Mouse (Mus musculus): Measurements from ENCODE around the gene Ptpn13. TPM values are rescaled to one million over a fixed set of nuclear protein-coding genes. Genes with fewer than 3 reads are reported as not detected.

Gene Ptpn13
- polyA plus RNA-seq, 1 experiment = 25.9 TPM

DNA sequence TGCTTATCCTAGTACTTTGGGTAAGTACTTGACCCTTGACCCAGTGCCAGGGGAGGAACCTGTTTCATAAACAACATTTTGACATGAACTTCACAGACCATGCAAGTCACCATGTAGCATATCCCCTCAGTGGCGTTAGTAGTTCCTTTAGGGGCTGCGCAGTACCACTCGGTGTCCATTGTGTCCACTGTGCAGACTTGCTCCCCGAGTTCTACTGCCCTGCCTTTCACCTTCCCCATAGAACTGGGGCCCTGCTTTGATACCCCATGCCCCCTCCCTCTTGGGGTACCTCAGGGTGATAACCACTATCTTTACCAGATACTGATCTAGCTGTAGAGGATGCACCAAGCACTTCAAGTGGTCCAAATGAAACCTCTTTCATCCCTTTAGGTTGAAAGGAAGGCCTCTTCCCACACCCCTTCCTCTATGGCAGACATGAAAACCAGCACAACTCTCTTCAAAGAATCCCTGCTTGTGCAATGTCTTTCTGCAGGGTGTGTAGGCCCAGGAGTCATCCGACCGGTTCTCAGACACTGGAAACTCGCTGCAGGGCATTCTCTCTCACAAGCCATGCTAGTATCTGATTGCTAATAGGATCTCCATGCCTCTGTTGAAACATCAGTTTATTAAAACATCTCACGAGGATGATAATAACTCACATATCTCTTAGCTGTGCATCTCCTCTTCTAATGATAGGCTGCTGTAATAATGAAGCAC, 34.1 kb downstream of the Ptpn13 start:
- DNase-seq (ENCODE audit: low read depth) = peak; percentile 85

DNA sequence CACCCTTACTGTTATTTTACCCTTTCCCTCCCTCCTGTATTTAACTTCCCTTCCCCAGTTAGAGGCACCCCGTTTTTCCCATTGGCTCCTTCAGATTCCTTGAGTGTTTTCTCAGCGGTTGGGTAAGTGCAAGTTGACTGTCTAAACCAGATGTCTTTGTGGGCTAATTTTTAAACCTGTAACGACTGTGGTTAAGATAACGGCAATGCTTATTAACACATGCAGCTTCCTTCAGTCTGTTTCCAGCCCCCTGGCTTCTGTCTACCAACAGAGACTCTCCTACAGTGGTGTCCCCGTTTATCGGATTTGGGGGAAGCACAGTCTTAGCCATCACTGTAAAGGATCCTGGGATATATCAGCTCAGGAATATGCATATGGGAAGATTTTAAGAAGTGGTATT, 35.9 kb downstream of the Ptpn13 start:
- DNase-seq (ENCODE audit: low read depth) = no peak

DNA sequence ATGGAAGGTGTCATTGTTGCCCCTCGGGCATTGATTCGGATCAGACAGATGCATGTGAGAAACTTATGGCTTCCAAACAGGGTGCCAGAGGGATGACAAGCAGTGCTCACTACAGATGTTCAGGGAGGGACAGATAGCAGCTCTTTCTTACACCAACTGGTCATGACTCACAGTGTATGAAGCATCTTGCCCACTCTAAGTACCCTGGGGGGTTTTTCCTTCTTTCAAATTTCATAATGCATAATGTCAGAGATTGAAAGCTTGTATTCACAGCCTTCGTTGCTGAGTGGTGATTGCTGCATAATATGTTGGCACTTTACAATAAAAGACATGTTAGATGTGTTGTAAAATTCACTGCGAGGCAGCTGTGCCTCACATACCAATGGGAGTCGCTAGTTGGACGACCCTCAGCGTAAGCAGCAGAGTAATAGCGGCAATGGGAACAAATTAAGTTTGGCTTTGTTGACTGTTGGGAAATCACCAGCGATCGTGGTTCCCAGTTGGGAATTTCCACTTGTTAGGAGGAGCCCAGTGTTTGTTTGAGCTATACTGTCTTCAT, 38.7 kb downstream of the Ptpn13 start:
- DNase-seq (ENCODE audit: low read depth) = peak; percentile 76

DNA sequence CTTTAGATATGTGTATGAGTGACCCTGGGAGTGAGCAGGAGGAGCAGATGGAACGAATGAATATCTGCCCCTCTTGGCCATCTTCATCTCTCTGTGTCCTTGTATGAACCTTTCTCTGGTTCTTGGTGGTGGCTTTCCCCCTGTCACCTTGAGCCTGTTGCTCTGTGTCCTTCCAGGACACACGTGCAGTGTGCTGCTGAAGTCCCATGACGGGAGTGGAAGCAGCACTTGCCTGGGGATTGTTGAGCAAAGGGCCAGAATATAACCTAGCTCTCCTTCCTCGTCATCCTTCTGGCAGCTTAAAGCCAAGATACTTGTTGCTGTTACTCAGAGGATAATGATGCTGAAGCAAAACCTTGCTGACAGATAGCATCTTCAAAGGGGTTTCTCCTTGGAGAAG, 39.3 kb downstream of the Ptpn13 start:
- no peak for DNase-seq (ENCODE audit: low read depth)

DNA sequence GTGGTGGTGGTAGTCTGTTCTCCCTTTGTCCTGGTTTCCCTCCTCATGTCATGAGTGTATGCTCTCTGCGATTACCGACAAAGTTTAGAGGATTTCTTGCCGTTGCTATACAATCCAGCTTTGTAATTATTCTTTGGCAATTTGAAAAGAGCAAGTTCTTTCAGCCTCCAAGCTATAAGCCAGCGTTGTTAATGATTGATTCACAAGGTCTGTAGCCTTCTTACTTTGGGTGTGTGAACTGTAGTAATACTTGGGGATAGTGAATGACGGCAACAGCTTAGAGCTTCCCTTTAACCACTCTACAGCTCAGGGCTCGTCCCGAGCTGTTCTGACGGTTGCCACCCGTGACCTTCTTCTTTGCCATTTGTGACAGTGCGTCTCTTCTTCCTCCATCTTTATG, 39.8 kb downstream of the Ptpn13 start:
- DNase-seq (ENCODE audit: low read depth) = no peak

DNA sequence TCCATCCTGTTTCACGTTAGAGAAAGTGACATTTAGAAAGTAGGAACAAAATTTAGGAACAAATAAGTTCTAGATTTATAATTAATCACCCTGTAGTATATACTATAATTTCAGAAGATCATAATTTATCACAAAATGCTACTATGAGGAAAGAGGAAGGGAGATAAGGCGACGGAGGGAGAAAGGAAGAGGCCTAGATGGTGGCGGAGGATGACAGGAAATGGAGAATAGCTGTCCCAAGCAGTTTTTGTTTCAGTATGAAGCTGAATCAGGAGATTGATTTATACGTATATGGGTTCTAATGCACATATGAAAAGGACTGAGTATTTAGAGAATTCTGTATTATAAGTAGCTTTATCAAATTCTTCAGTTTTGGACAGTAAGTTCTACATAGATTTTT, 47.7 kb downstream of the Ptpn13 start:
- no peak for DNase-seq (ENCODE audit: low read depth)

DNA sequence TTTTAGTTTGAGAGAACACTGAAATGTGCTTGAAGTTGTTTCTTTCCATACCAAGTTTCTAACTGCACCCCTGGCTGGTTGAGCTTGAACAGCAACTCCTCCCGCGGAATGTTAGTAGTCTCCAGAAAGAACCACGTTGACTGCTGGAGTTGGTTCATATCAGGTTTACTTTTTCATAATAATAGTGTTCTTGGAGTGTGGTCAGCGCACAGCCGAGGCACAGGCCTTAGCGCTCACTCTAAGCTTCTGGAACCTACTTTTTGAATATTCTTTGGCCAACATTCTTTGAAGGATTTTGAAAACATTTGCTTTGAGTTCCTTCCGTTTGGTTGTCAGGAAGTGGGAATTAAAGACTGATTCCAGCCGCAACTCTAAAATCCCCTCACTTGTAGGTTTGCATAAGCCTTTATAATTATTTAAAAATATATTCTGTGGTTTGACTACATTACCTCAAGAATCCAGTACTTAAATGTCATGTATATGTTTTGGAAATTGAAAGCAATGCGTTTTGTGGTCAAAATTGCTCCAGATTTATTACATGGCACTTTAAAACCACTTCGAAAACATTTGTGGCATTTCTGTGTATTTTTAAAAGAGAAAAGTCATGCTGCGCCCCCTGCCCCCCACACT, 48.6 kb downstream of the Ptpn13 start:
- no peak for DNase-seq (ENCODE audit: low read depth)

DNA sequence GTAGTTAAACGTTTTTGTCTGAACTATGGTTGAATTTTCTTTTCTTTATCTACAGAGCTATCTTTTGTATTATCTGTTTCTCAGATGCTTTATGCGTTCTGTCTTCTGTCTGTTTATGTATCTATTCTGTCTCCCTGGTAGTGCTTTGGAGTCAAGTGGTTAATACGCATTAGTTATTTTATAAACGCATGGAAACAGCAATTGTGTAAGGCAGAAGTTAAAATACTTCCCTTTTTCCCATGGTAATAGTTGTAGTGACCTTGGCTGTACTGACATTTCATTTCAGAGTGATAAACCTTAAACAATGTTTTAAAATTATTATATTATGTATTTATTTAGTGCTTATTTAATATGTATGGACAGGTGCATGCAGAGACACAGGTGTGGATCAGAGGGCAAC, 49.3 kb downstream of the Ptpn13 start:
- DNase-seq (ENCODE audit: low read depth) = no peak

DNA sequence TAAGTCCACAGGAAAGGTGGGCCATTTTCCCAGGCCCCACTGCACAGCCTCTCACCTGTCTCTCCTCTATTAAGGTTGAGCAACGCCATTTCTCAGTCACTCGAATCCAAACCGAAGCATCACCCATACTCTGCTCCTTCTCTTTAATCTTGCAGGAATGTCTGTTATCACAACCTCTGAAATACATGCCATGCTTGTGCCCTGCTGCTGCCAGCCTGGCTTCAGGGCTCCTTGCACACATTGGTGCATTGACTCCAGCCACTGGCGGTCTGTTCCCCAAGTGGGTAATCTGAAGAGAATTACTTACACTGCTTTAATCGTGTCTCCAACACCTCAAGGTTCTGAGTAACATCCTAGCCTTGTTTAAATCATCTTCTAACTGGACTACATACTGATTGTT, 50.5 kb downstream of the Ptpn13 start:
- DNase-seq (ENCODE audit: low read depth) = no peak

DNA sequence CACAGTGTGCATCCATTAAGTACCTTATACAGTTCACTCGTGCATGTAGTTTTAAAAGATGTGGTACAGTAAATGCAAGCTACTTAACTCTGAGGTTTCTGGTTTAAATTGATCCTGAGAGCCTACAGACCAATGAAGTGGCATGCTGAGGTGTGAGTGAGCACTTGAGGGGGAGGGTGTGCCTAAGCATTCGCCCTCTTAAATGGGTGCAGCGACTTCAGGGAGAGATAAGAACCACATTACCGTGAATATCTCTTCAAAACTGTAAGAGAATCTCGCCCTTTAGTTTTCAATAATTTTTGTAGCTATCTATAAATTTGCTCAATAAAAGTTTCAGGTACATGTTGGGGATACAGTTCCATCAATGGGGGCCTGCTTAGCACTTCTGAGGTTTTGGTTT, 54.5 kb downstream of the Ptpn13 start:
- DNase-seq (ENCODE audit: low read depth) = no peak

DNA sequence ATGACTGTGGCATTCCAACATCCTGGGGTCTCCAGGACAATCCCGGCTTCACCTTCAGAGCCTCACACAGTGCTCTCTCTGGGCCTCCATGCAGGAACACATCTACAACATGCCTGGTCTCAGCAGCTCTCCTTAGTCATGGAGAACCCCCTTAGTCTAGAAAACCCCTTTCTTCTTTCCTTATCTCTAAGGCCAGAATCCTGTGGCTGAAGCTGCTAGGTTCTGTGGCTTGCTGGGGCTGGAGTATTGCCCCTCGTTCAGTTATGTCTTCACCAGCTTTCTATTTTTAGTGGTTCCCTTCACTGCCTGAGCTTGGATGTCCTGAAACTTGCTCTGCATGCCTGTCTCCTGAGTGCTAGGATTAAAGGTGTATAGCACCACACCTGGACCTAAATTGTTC, 56.2 kb downstream of the Ptpn13 start:
- DNase-seq (ENCODE audit: low read depth) = no peak

DNA sequence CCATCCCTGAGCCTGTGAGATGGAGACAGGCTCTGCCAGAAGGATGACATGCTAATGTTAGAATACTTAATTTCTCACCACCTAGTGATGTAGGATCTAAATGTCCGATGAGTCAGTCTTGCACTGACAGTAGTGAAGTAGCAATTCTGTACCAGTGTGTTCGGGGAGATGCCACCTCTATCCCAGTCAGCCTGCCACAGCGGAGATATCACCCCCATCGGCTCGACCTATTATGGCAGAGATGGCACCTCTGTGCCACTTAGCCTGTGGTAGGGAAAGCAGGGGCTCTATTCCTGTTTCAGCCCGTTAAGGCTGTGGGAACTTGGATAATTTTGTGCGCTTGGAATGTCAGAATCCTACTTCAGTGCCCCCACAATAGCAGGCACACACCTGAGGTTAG, 62.0 kb downstream of the Ptpn13 start:
- DNase-seq (ENCODE audit: low read depth) = no peak

DNA sequence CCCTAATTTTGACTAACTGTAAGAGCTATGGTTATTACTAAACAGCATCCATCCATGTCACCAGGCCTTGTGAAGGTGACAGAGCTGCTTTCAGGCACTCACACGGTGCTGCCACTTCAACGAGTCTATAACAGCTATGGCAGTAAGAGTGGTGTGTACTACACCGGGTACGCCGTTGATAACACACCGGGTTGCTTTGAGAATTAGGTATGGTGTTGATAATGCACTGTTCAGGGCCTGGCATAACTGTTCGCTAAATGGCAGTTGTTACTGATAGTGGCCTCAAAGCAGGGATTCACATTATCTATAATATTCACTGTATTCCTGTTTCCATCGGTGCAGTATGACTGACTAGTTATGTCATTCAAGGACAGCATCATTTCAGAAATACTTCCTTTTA, 66.0 kb downstream of the Ptpn13 start:
- DNase-seq (ENCODE audit: low read depth) = no peak

DNA sequence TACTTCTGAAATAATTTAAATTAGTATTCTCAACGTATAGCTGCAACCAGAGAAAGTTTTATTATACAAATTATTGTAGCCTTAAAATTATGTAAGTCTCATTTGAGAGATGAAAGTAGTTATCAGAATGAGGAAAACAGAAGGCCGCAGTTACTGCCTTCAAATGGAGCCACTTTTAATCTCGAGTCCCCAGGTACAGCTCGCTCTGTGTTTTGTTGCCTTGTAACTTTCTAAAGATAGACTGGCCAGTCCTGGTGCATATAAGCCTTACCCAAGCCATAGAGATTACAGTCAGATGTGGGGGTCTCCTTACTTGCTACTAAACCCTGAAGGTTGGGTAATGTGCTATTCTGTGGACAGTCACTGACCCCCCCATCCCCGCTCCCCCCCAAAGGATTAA, 66.8 kb downstream of the Ptpn13 start:
- DNase-seq (ENCODE audit: low read depth) = no peak

DNA sequence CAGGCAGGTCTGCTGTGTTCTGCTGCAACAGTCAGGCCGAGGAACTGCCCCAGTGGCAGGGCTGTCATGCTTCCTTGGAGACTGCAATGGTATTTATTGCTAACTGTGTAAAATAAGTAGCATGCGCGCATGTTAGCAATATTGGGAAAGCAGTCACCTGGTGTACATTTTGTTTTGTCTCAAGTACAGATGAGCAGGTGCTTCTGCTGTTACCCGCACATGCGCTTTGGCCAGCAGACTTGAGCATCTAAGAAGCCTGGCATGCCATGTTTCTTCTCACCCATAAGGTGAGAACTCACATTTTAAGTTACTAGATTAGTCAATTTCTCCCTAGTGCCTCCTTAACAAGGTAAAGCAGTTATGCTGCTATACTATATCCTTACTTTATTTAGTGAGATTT, 72.1 kb downstream of the Ptpn13 start:
- DNase-seq (ENCODE audit: low read depth) = no peak

DNA sequence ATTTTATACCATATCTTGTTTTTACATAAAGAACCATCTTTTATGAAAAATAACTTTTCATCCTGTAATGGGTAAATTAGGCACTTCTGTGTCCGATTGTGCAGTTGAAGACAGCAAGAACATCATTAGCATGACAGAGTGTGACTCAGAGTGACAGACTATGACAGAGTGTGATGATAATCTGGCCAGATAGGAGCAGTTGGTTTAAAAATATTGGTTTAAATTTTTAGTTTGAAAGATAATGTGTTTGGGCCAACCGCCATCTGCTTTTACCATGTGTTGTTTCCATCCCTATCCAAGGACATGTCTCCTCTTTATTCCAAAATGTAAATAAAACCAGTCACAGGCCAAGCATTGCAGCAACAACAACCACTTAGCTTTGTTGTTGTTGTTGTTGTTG, 72.5 kb downstream of the Ptpn13 start:
- no peak for DNase-seq (ENCODE audit: low read depth)

DNA sequence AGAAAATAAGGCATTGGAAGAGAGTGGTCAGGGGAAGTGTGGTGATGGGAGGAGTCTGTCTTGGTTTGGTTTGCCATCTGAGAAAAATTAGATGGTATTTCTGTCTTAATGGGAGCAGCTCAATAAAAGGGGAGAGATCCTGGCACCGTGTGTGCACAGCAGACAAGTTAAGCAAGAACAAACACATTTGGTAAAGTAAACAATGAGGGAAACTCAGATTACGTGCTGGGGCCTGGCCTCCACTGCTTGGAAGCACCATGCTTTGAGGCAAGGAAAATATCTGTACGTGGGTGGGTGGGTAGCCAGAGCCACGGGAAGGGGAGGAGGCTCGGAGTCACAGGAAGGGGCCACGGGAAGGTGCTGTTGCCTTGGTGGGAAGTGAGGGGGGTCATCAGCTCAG, 74.3 kb downstream of the Ptpn13 start:
- no peak for DNase-seq (ENCODE audit: low read depth)

DNA sequence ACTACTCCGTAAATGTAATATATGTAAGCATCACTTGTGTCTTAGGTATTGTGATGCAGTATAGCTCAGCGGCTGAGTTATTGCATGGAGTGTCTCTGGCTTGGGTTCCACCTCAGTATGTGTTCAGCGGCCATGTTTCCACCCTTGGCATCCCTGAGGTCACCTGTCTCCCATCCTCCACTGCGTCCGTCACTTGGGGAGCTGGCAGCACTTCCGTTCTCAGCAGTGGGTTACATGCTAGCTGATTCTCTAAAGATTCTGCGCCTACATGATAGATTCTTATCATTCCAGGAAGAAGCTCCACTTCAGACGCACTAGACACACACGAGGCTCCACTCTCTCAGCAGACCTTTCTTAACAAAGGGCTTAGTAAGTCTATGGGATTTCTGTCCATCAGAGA, 76.1 kb downstream of the Ptpn13 start:
- no peak for DNase-seq (ENCODE audit: low read depth)

DNA sequence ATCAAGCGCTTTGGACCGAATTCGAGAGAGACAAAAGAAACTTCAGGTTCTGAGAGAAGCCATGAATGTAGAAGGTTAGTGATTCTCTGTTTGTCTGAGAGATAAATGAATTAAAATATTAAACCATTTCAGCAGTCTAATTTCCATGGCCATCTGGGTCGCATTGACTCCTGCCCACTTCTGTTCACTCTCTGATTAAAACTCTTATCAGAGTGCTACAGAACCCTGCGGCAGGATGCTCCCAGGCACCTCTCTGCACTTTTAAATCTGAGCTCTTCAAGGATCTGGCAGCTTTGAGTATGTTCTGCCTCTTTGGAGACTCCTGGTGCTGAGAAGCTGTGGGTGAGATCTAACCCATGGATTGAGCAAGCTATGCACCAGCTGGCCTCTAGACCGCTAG, 76.8 kb downstream of the Ptpn13 start:
- no peak for DNase-seq (ENCODE audit: low read depth)

DNA sequence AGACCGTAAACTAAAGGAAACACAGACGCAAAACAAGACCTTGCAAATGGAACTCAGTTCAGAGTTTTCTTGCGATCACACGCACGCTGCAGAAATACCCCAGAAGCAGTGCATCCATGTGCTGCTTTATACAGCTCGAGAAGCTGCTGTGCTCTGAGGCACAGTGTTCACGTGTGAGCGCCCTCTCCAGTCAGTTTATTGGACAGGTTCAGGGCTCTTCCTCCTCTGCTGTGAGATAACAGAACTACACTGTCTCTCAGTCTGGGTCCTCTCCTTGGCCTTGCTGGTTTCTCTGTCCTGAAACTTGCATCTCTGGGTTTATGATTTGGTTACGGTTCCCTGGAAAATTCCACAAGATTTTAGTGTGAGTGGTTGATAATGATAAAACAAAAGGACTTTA, 88.2 kb downstream of the Ptpn13 start:
- no peak for DNase-seq (ENCODE audit: low read depth)

DNA sequence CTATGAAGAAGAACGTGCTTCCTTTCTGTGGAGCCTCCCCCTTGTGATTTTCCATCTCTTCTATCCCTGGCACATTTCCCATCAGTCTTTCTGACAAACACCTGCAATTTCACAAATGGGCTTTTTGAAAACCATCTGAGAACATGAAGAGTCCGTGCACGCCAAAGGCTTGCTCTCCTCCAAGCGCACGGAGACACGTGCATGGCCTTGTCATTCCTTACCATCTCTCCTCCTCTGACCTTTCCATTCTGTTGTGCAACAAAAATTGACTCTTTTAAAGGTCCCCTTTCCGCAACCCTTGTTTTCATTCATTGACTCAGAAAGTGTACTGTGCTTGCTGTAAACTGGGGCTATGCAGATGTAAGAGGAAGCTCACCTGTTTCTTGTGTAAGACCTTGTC, 89.4 kb downstream of the Ptpn13 start:
- no peak for DNase-seq (ENCODE audit: low read depth)

DNA sequence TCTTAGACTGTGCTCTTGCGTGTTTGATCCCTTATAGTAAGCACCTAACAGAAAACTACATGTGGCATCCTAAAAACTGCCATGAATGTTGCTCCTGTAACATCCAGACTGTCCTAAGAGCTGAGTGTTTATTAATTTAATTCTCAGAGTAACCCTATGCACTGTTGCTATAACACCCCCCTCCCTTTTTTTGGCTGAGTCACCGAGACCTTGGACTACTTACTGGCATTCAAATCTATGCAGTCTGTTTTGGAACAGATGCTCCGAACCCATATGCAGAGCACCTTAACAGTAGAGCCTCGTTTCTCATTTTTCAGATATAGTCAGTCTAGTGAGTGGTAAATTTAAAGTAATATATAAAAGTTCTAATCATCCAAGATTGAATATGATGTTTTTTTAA, 90.9 kb downstream of the Ptpn13 start:
- DNase-seq (ENCODE audit: low read depth) = no peak

DNA sequence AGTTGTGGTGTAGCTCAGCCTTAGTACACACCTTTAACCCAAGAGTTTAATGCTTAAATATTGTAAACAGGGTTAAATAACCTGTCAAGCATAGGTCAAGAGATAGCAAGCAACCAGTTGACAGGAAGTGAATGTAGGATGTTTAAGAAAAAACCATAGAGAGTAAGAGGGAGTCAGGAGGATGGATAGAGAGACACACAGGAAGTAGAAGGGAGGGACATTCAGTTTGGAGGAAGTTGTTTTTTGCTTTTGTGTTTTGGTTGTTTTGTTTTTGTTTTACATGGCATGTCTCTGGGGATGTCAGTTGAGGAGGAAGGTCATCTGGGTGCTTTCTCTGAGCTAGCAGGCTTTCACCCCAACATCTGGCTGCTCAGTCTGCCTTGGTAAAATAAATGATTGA, 91.6 kb downstream of the Ptpn13 start:
- DNase-seq (ENCODE audit: low read depth) = no peak

DNA sequence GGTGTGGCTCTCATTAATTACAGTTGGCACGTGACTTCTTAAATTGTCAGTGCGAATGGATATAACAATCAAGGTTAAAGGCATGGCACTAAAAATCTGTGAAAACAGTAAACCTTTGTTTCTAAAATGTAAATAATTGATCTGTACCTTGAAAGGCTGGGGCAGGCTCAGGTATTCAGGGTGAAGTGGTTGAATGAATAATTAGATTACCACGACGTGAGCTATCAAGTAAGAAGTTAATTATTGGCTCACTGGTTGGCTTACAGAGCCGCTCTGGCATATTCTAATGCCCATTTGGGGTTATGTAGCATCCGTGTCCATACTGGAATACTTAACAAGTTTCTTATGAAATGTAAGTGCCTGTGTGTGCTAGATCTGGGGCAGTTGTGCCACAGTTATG, 92.6 kb downstream of the Ptpn13 start:
- no peak for DNase-seq (ENCODE audit: low read depth)

Data from gonadal fat pad, adult 2 months (tissue).